ENCODE assay signal across 20 mouse cellular contexts in genomic region chr5:41365883-41366282, GRCm38 (mm10).
"Had no signal": no experiment of that assay in that cellular context is flagged by ENCODE, and none has a peak within 500 bp of the region (broad histone marks: within the 10 kb centered on the region; RNA-seq: fewer than 3 reads in every experiment).

No protein-coding gene starts in this region.

- H3K9ac ChIP-seq: liver, embryonic 13.5 days; liver, embryonic 15.5 days; liver, postnatal 0 days; midbrain, embryonic 13.5 days; midbrain, embryonic 15.5 days; neural tube, embryonic 12.5 days had no signal

- H3K36me3 ChIP-seq: liver, embryonic 13.5 days; liver, embryonic 15.5 days; midbrain, embryonic 13.5 days; midbrain, embryonic 15.5 days; neural tube, embryonic 12.5 days had no signal

- H3K4me3 ChIP-seq: liver, embryonic 13.5 days; liver, embryonic 15.5 days; megakaryocyte, embryonic 14.5 days; midbrain, embryonic 13.5 days; midbrain, embryonic 15.5 days; neural tube, embryonic 12.5 days had no signal

- H3K4me1 ChIP-seq: liver, embryonic 13.5 days; liver, embryonic 15.5 days; megakaryocyte, embryonic 14.5 days; midbrain, embryonic 13.5 days; midbrain, embryonic 15.5 days; neural tube, embryonic 12.5 days had no signal

- H3K27me3 ChIP-seq: liver, embryonic 13.5 days; liver, embryonic 15.5 days; megakaryocyte, embryonic 14.5 days; midbrain, embryonic 13.5 days; midbrain, embryonic 15.5 days; neural tube, embryonic 12.5 days had no signal

- H3K27ac ChIP-seq: liver, embryonic 13.5 days; liver, embryonic 15.5 days; macrophage; midbrain, embryonic 13.5 days; midbrain, embryonic 15.5 days; neural tube, embryonic 12.5 days had no signal

- H3K9me3 ChIP-seq: liver, embryonic 13.5 days; liver, embryonic 15.5 days; midbrain, embryonic 13.5 days; midbrain, embryonic 15.5 days; neural tube, embryonic 12.5 days had no signal

- H3K4me2 ChIP-seq: liver, embryonic 13.5 days; liver, embryonic 15.5 days; midbrain, embryonic 11.5 days; midbrain, embryonic 13.5 days; midbrain, embryonic 15.5 days; neural tube, embryonic 12.5 days had no signal

- DNase-seq: liver, embryonic 13.5 days; liver, postnatal 0 days; lung, adult 2 months; lung, postnatal 36 days; retina, postnatal 1 day; right cerebral cortex, adult 18-20 months; right cerebral cortex, postnatal 25 days; right cerebral cortex, postnatal 4 days; spleen, adult 18-20 months; thymus, adult 18-20 months; thymus, postnatal 14 days; thymus, postnatal 36 days had no signal

- ATAC-seq: liver, postnatal 0 days; lung, postnatal 0 days; midbrain, embryonic 13.5 days; midbrain, embryonic 15.5 days had no signal
